Mouse (Mus musculus): ENCODE measurements at regions not wholly inside any gene's neighbourhood (a gene's known extent, or its start where the extent isn't known, plus 50 kb on each side); places are given as distances from the start of the nearest gene placed in this dataset.

GRCm38 (mm10) chr5:101596996-101597395 is 67.8 kb downstream of the Nkx6-1 start:
- Histone ChIP-seq H3K36me3 (replicated peaks; ENCODE audit: control insufficient read depth, insufficient read depth) (no peaks in the 10 kb centered on the region), H3K4me1 (replicated peaks; ENCODE audit: control insufficient read depth, insufficient read depth, low read length) (no peaks in the 10 kb centered on the region), H3K4me2 (replicated peaks) (no peak overlapping the region), H3K9ac (no peak overlapping the region), H3K27ac (no peak overlapping the region), H3K27me3 (ENCODE audit: control insufficient read depth, insufficient read depth, low read length) (peaks cover 68% of the 10 kb centered on the region), H3K4me3 (replicated peaks; ENCODE audit: low read length) (no peak overlapping the region), H3K9me3 (ENCODE audit: control insufficient read depth, low read length) (no peaks in the 10 kb centered on the region)
- DNase-seq (ENCODE audit: low spot score): no peak
- ATAC-seq (ENCODE audit: low FRiP score): no peak
- 94% methylated on average over 9 of the region's 9 CpGs for WGBS

- Histone ChIP-seq H3K9me3 (ENCODE audit: control insufficient read depth, low read length) (no peaks in the 10 kb centered on the region), H3K27ac (no peak overlapping the region), H3K4me2 (replicated peaks) (no peak overlapping the region), H3K4me1 (replicated peaks; ENCODE audit: control insufficient read depth, insufficient read depth, low read length) (peaks cover 11% of the 10 kb centered on the region), H3K4me3 (replicated peaks; ENCODE audit: low read length) (no peak overlapping the region), H3K27me3 (ENCODE audit: control insufficient read depth, insufficient read depth, low read length) (peaks cover 60% of the 10 kb centered on the region), H3K36me3 (replicated peaks; ENCODE audit: control insufficient read depth, insufficient read depth) (no peaks in the 10 kb centered on the region), H3K9ac (no peak overlapping the region)
- DNase-seq (ENCODE audit: low spot score): no peak
- ATAC-seq (ENCODE audit: low FRiP score): no peak
- 35% methylated on average over 5 of the region's 5 CpGs for WGBS
Observed at GRCm38 (mm10) chr5:101591236-101591635, 73.6 kb downstream of the Nkx6-1 start.

GRCm38 (mm10) chr5:101590341-101591124 is 74.3 kb downstream of the Nkx6-1 start:
- peaks cover 11% of the 10 kb centered on the region for H3K4me1 ChIP-seq (replicated peaks; ENCODE audit: control insufficient read depth, insufficient read depth, low read length)
- H3K27me3 ChIP-seq (ENCODE audit: control insufficient read depth, insufficient read depth, low read length): peaks cover 60% of the 10 kb centered on the region
- H3K9me3 ChIP-seq (ENCODE audit: control insufficient read depth, low read length): no peaks in the 10 kb centered on the region
- 14% methylated on average over 13 of the region's 13 CpGs for WGBS
- no peak overlapping the region for H3K27ac ChIP-seq
- H3K36me3 ChIP-seq (replicated peaks; ENCODE audit: control insufficient read depth, insufficient read depth): no peaks in the 10 kb centered on the region
- ATAC-seq (ENCODE audit: low FRiP score): peak; percentile 57; the same call in 1 of the 2 replicates
- H3K9ac ChIP-seq: no peak overlapping the region
- H3K4me2 ChIP-seq (replicated peaks): no peak overlapping the region
- H3K4me3 ChIP-seq (replicated peaks; ENCODE audit: low read length): no peak overlapping the region
- DNase-seq (ENCODE audit: low spot score): peak; percentile 28

GRCm38 (mm10) chr5:101572966-101573365 is 91.8 kb downstream of the Nkx6-1 start:
- no peaks in the 10 kb centered on the region for H3K9me3 ChIP-seq (ENCODE audit: control insufficient read depth, low read length)
- no peak overlapping the region for H3K27ac ChIP-seq
- 67% methylated on average over 15 of the region's 15 CpGs for WGBS
- H3K27me3 ChIP-seq (ENCODE audit: control insufficient read depth, insufficient read depth, low read length): peaks cover 84% of the 10 kb centered on the region
- no peak overlapping the region for H3K4me2 ChIP-seq (replicated peaks)
- no peaks in the 10 kb centered on the region for H3K4me1 ChIP-seq (replicated peaks; ENCODE audit: control insufficient read depth, insufficient read depth, low read length)
- H3K36me3 ChIP-seq (replicated peaks; ENCODE audit: control insufficient read depth, insufficient read depth): no peaks in the 10 kb centered on the region
- ATAC-seq (ENCODE audit: low FRiP score) (no peak), DNase-seq (ENCODE audit: low spot score) (no peak)
- no peak overlapping the region for H3K4me3 ChIP-seq (replicated peaks; ENCODE audit: low read length)
- H3K9ac ChIP-seq: no peak overlapping the region

- DNase-seq (ENCODE audit: low spot score) (peak; percentile 35), ATAC-seq (ENCODE audit: low FRiP score) (peak; percentile 59; the same call in 1 of the 2 replicates)
- Histone ChIP-seq H3K27me3 (ENCODE audit: control insufficient read depth, insufficient read depth, low read length) (peaks cover 42% of the 10 kb centered on the region), H3K4me2 (replicated peaks) (0 out of 2 replicates have a peak overlapping the region, but pooled peaks have one; percentile 1), H3K4me3 (replicated peaks; ENCODE audit: low read length) (no peak overlapping the region), H3K4me1 (replicated peaks; ENCODE audit: control insufficient read depth, insufficient read depth, low read length) (0 out of 2 replicates have a peak, but pooled peaks cover 4% of the 10 kb centered on the region), H3K9me3 (ENCODE audit: control insufficient read depth, low read length) (no peaks in the 10 kb centered on the region), H3K36me3 (replicated peaks; ENCODE audit: control insufficient read depth, insufficient read depth) (no peaks in the 10 kb centered on the region), H3K27ac (no peak overlapping the region), H3K9ac (0 out of 2 replicates have a peak overlapping the region, but pooled peaks have one; percentile 29)
- 14% methylated on average over 7 of the region's 7 CpGs for WGBS
Observed at GRCm38 (mm10) chr5:101565770-101566169, 99.0 kb downstream of the Nkx6-1 start.

GRCm38 (mm10) chr5:101560366-101560765 is 104.4 kb downstream of the Nkx6-1 start:
- Histone ChIP-seq H3K27ac (no peak overlapping the region), H3K9ac (no peak overlapping the region), H3K36me3 (replicated peaks; ENCODE audit: control insufficient read depth, insufficient read depth) (no peaks in the 10 kb centered on the region), H3K4me2 (replicated peaks) (no peak overlapping the region), H3K4me1 (replicated peaks; ENCODE audit: control insufficient read depth, insufficient read depth, low read length) (no peaks in the 10 kb centered on the region), H3K27me3 (ENCODE audit: control insufficient read depth, insufficient read depth, low read length) (peaks cover 27% of the 10 kb centered on the region), H3K4me3 (replicated peaks; ENCODE audit: low read length) (no peak overlapping the region), H3K9me3 (ENCODE audit: control insufficient read depth, low read length) (no peaks in the 10 kb centered on the region)
- ATAC-seq (ENCODE audit: low FRiP score) (no peak), DNase-seq (ENCODE audit: low spot score) (no peak)

GRCm38 (mm10) chr5:101558279-101558987 is 106.4 kb downstream of the Nkx6-1 start:
- Histone ChIP-seq H3K9me3 (ENCODE audit: control insufficient read depth, low read length) (no peaks in the 10 kb centered on the region), H3K36me3 (replicated peaks; ENCODE audit: control insufficient read depth, insufficient read depth) (no peaks in the 10 kb centered on the region), H3K4me2 (replicated peaks) (no peak overlapping the region), H3K27ac (no peak overlapping the region), H3K4me3 (replicated peaks; ENCODE audit: low read length) (no peak overlapping the region), H3K4me1 (replicated peaks; ENCODE audit: control insufficient read depth, insufficient read depth, low read length) (no peaks in the 10 kb centered on the region), H3K27me3 (ENCODE audit: control insufficient read depth, insufficient read depth, low read length) (peaks cover 37% of the 10 kb centered on the region), H3K9ac (no peak overlapping the region)
- 65% methylated on average over 13 of the region's 13 CpGs for WGBS
- DNase-seq (ENCODE audit: low spot score) (no peak), ATAC-seq (ENCODE audit: low FRiP score) (no peak; the same call in 1 of the 2 replicates)

GRCm38 (mm10) chr5:101557156-101557555 is 107.6 kb downstream of the Nkx6-1 start:
- no peak overlapping the region for H3K4me2 ChIP-seq (replicated peaks)
- no peak overlapping the region for H3K27ac ChIP-seq
- no peaks in the 10 kb centered on the region for H3K4me1 ChIP-seq (replicated peaks; ENCODE audit: control insufficient read depth, insufficient read depth, low read length)
- no peaks in the 10 kb centered on the region for H3K9me3 ChIP-seq (ENCODE audit: control insufficient read depth, low read length)
- H3K4me3 ChIP-seq (replicated peaks; ENCODE audit: low read length): no peak overlapping the region
- no peak for DNase-seq (ENCODE audit: low spot score)
- ATAC-seq (ENCODE audit: low FRiP score): no peak
- 74% methylated on average over 3 of the region's 3 CpGs for WGBS
- H3K27me3 ChIP-seq (ENCODE audit: control insufficient read depth, insufficient read depth, low read length): peaks cover 43% of the 10 kb centered on the region
- H3K9ac ChIP-seq: no peak overlapping the region
- no peaks in the 10 kb centered on the region for H3K36me3 ChIP-seq (replicated peaks; ENCODE audit: control insufficient read depth, insufficient read depth)

GRCm38 (mm10) chr5:101543326-101543725 is 121.5 kb downstream of the Nkx6-1 start:
- 0 out of 2 replicates have a peak, but pooled peaks cover 6% of the 10 kb centered on the region for H3K4me1 ChIP-seq (replicated peaks; ENCODE audit: control insufficient read depth, insufficient read depth, low read length)
- no peak overlapping the region for H3K9ac ChIP-seq
- DNase-seq (ENCODE audit: low spot score) (no peak), ATAC-seq (ENCODE audit: low FRiP score) (no peak)
- H3K36me3 ChIP-seq (replicated peaks; ENCODE audit: control insufficient read depth, insufficient read depth): no peaks in the 10 kb centered on the region
- H3K4me2 ChIP-seq (replicated peaks): no peak overlapping the region
- 12% methylated on average over 13 of the region's 13 CpGs for WGBS
- no peaks in the 10 kb centered on the region for H3K9me3 ChIP-seq (ENCODE audit: control insufficient read depth, low read length)
- peaks cover 95% of the 10 kb centered on the region for H3K27me3 ChIP-seq (ENCODE audit: control insufficient read depth, insufficient read depth, low read length)
- no peak overlapping the region for H3K4me3 ChIP-seq (replicated peaks; ENCODE audit: low read length)
- H3K27ac ChIP-seq: no peak overlapping the region

All from hindbrain, embryonic 14.5 days (tissue).